Mouse (Mus musculus): ENCODE measurements around the gene Aftph. TPM values are rescaled to one million over a fixed set of nuclear protein-coding genes. Genes with fewer than 3 reads are reported as not detected.

Gene Aftph
- 77.9 TPM for total RNA-seq (2023)

DNA sequence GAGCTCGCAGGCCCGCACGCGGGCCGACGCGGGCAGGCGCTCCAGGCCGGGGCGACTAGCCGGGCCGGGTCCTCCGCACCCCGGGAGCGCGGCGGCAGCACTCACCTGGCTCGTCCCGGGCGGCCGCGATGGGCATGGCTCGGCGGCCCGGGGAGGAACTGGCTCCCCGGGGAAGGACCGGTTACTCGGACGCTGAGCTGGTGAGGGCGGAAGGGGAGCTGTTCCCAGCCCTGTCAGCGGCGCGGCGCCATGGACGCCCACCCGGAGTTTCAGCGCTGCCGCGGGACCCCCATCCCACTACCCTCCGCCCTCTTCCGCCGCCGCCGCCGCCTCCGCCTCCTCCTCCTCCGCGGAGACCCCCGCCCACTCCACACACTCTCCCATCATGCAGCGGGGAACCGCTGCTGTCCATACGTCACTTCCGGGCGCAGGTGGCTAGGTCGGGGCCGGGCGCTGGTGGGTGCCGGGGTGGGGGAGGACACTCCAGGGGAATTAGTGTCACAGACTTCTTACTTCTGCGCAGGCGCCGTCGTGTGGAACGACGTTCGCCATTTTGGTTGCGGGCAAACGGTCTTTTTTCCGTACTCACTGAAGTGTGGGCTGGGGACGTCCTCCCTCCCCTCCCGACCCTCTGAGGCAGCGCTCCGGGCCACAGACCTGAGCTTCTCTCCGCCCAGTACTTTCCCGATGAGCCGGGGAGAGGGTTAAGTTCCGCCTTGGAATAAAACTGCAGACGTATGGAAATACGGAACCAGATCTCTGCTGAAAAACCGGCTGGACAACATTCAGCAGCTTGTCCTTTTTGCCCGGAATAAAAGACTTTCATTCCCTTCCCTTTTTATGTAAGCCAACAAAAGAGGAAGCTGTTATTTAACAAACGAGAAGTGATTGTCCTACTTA, at the start of gene Aftph:
Gene Aftph, minus strand, starts transcription at position 389 of the 900 bp plus-strand sequence.

Other genes with a start within 250 kb of the Aftph start
- 29.3 TPM for gene Sertad2, start 198.3 kb downstream of the Aftph start, total RNA-seq (2023)
- gene Lgalsl, start 89.5 kb upstream of the Aftph start, total RNA-seq (2023), result 1.9 TPM